Mouse (Mus musculus): Measurements from ENCODE around the gene Klra3. TPM values are rescaled to one million over a fixed set of nuclear protein-coding genes. Genes with fewer than 3 reads are reported as not detected.

The Klra3 gene
- polyA plus RNA-seq, 1 experiment from 2014 or later: not detected

Other genes starting within 250 kb of the Klra3 start
- gene Klra8, start 207.7 kb downstream of the Klra3 start, polyA plus RNA-seq (2014; fragmentation: Nextera tagmentation; extraction: Ambion mirVana): not detected in 2 replicates
- not detected in 2 replicates for gene Klra9, start 144.5 kb downstream of the Klra3 start, polyA plus RNA-seq (2014; fragmentation: Nextera tagmentation; extraction: Ambion mirVana)
- not detected in 2 replicates for gene Klra7, start 104.3 kb downstream of the Klra3 start, polyA plus RNA-seq (2014; fragmentation: Nextera tagmentation; extraction: Ambion mirVana)
- gene Klra10, start 55.6 kb downstream of the Klra3 start, polyA plus RNA-seq (2014; fragmentation: Nextera tagmentation; extraction: Ambion mirVana): not detected in 2 replicates
- not detected in 2 replicates for gene Klra1, start 49.3 kb upstream of the Klra3 start, polyA plus RNA-seq (2014; fragmentation: Nextera tagmentation; extraction: Ambion mirVana)